Comparison of ENCODE assay signal across 22 mouse cellular contexts in the genomic region with DNA sequence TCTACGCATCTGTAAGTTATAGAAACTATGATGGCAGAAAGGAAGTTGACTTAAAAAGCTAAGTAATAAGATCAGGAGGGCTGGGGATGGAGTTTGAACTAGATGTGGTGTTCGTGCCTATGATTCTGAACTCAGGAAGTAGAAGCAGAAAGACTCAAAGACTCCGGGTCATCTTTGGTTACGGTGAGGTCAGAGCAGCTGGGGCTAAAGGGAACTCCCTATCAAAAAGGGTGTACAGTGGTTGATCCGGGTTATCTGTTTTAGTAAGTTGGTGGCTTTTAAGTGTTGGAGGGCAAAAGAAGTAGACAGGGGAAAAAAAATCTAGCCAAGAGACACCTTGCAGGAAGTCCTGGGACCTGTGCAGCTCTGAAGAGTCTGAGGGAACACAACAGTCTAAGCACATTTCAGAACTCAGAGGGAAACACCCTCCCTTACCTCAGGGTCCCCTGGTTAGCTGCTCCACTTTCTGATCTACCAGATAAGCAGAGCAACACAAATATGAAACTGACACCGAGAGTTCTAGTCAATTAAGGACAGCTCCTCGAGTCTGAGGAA. TPM values are rescaled to one million over a fixed set of nuclear protein-coding genes. Genes with fewer than 3 reads are reported as not detected.
DNase-seq lines count a peak whose midpoint lies in the region; ATAC-seq lines count a peak whose summit lies in the region.
"Had no signal": no experiment of that assay in that cellular context is flagged by ENCODE, and none has a peak within 500 bp of the region (broad histone marks: within the 10 kb centered on the region; RNA-seq: fewer than 3 reads in every experiment).

No protein-coding gene starts in this region.

- peak; percentile 55 for DNase-seq in CD4-positive helper T cell, adult 2 months (ENCODE audit: low read depth, low spot score)
- peak; percentile 58 for DNase-seq in naive thymus-derived CD4-positive, alpha-beta T cell, adult 2 months (ENCODE audit: low read depth)
- DNase-seq in right cerebral cortex, adult 2 months (ENCODE audit: low spot score in 2 of 2) = no peak
- DNase-seq in cerebellum, postnatal 25 days = no peak
- DNase-seq: adrenal gland, postnatal 10 days; cerebellum, adult 11 months; cerebellum, adult 9-10 months; embryo, embryonic 11 days; gastrocnemius, postnatal 14 days; heart, adult 11 months; heart, postnatal 36 days; kidney, adult 18-20 months; kidney, postnatal 25 days; left cerebral cortex, postnatal 4 days; liver, embryonic 13.5 days; lung, adult 18-20 months; right cerebral cortex, postnatal 14 days had no signal

- ATAC-seq in CD4-positive, CD25-positive, alpha-beta regulatory T cell, adult 4 months = peak; percentile 88
- ATAC-seq in granulocyte monocyte progenitor cell, adult 5-6 weeks (replicated peaks; ENCODE audit: poor library complexity, severe bottlenecking) = 0 out of 2 replicates have a peak, but pooled peaks have one; percentile 12
- ATAC-seq: forebrain, embryonic 14.5 days; lung, postnatal 0 days; midbrain, embryonic 16.5 days had no signal

RNA-seq across cellular contexts. Expression of a gene that starts 35.0 kb away (rescaled TPM):
- 10 to 100 TPM; 26.6 to 27.3 TPM for polyA plus RNA-seq in CD4-positive, CD25-positive, alpha-beta regulatory T cell, adult 4 months (2017; shearing (Covaris generic))
- total RNA-seq in granulocyte monocyte progenitor cell, adult 5-6 weeks (2014; fragmentation: Nextera tagmentation) = 136 and 157 TPM in 2 replicates
- total RNA-seq in granulocyte monocyte progenitor cell, adult 5-6 weeks (2017) = 193 and 259 TPM in 2 replicates

Comparison
In these comparisons a context has a peak if more than half of its experiments do, and no peak if none do; other contexts are left out.
1. DNase-seq: peak in CD4-positive helper T cell, adult 2 months (single experiment) and naive thymus-derived CD4-positive, alpha-beta T cell, adult 2 months (single experiment); none in right cerebral cortex, adult 2 months (0 of 2) and cerebellum, postnatal 25 days (0 of 2).